Mouse (Mus musculus) mature B cell (primary cell): ENCODE data around the gene Fmnl1.

Experiments used
- in situ Hi-C: fragments of 300-500 bp; cut with MboI; formaldehyde crosslinking; loops from 2 replicates; pipeline ENCODE4 v1.14.3; 2019

The Fmnl1 gene

GRCm38 (mm10) chr11:103170494-103171285 lies at the start of gene Fmnl1:
Gene Fmnl1 (plus strand): TSS chr11:103171107.
- in situ Hi-C loops: no loop called here

- in situ Hi-C loops: no loop called here
These were observed 39.0 kb upstream of the Fmnl1 start, which contains the start of gene Hexim2 for GRCm38 (mm10) chr11:103131701-103132575. Gene Hexim2 (plus strand): TSS chr11:103132429.

GRCm38 (mm10) chr11:103132576-103133455 lies 38.1 kb upstream of the Fmnl1 start:
- in situ Hi-C loops: no loop called here

GRCm38 (mm10) chr11:103133456-103134185 lies 37.3 kb upstream of the Fmnl1 start:
- in situ Hi-C loops: no loop called here

- in situ Hi-C loops: no loop called here
These were observed 36.7 kb upstream of the Fmnl1 start for GRCm38 (mm10) chr11:103134221-103134620.

GRCm38 (mm10) chr11:103136039-103136577 lies 34.8 kb upstream of the Fmnl1 start:
- in situ Hi-C loops: no loop called here

- in situ Hi-C loops: no loop called here
These were observed 30.8 kb upstream of the Fmnl1 start for GRCm38 (mm10) chr11:103139951-103140762.

- in situ Hi-C loops: no loop called here
These were observed 30.2 kb upstream of the Fmnl1 start for GRCm38 (mm10) chr11:103140763-103141100.

- in situ Hi-C loops: no loop called here
These were observed 29.6 kb upstream of the Fmnl1 start for GRCm38 (mm10) chr11:103141101-103141943.

GRCm38 (mm10) chr11:103141944-103142255 lies 29.0 kb upstream of the Fmnl1 start:
- in situ Hi-C loops: no loop called here

- in situ Hi-C loops: no loop called here
These were observed 28.3 kb upstream of the Fmnl1 start for GRCm38 (mm10) chr11:103142441-103143182.

GRCm38 (mm10) chr11:103144309-103145285 lies 26.3 kb upstream of the Fmnl1 start:
- in situ Hi-C loops: no loop called here

GRCm38 (mm10) chr11:103146386-103146785 lies 24.5 kb upstream of the Fmnl1 start:
- in situ Hi-C loops: no loop called here

GRCm38 (mm10) chr11:103147766-103148165 lies 23.1 kb upstream of the Fmnl1 start:
- in situ Hi-C loops: no loop called here

GRCm38 (mm10) chr11:103149771-103150170 lies 21.1 kb upstream of the Fmnl1 start:
- in situ Hi-C loops: no loop called here

- in situ Hi-C loops: loop anchor here (5.0 kb wide), 1 partner anchor 57 kb away; the partner anchor contains the start of genes Acbd4 and Plcd3
These were observed 12.1 kb upstream of the Fmnl1 start for GRCm38 (mm10) chr11:103158621-103159478.
